Mouse (Mus musculus): ENCODE results near the gene Gnptg. TPM values are rescaled to one million over a fixed set of nuclear protein-coding genes. Genes with fewer than 3 reads are reported as not detected.
"Not testable (repeated sequence)": the region's sequence is repeated elsewhere in the genome, so short reads cannot be mapped to it uniquely, and the experiment has no call there.

Gene Gnptg
- polyA plus RNA-seq, 1 experiment from 2014 or later = 110 TPM

- H3K27ac ChIP-seq (ENCODE audit: low read depth, low read length) = no peak overlapping the region
- H3K27me3 ChIP-seq (ENCODE audit: control insufficient read depth, insufficient read depth, low read length) = no peaks in the 10 kb centered on the region
- 90% methylated on average over 7 of the region's 7 CpGs for WGBS
- peaks cover 6% of the 10 kb centered on the region; the same call in 1 of the 2 replicates for H3K4me1 ChIP-seq (ENCODE audit: control insufficient read depth, insufficient read depth, low read length)
- H3K4me3 ChIP-seq (ENCODE audit: low read depth, low read length) = no peak overlapping the region
- H3K36me3 ChIP-seq (ENCODE audit: control insufficient read depth, insufficient read depth, low read length) = peaks cover 6% of the 10 kb centered on the region; the same call in 1 of the 2 replicates
- no peaks in the 10 kb centered on the region for H3K9me3 ChIP-seq (ENCODE audit: control insufficient read depth, low read length)
- ATAC-seq (ENCODE audit: low read depth) = no peak
- H3K9ac ChIP-seq (replicated peaks; ENCODE audit: low read depth, low read length) = no peak overlapping the region
- H3K4me2 ChIP-seq (ENCODE audit: low read depth, low read length) = no peak overlapping the region
Measured at GRCm38 (mm10) chr17:25224586-25225222, 15.2 kb downstream of the Gnptg start.

- Histone ChIP-seq H3K4me1 (ENCODE audit: control insufficient read depth, insufficient read depth, low read length) (peaks cover 6% of the 10 kb centered on the region; the same call in 1 of the 2 replicates), H3K27ac (ENCODE audit: low read depth, low read length) (no peak overlapping the region), H3K9ac (replicated peaks; ENCODE audit: low read depth, low read length) (no peak overlapping the region), H3K27me3 (ENCODE audit: control insufficient read depth, insufficient read depth, low read length) (no peaks in the 10 kb centered on the region), H3K9me3 (ENCODE audit: control insufficient read depth, low read length) (no peaks in the 10 kb centered on the region), H3K36me3 (ENCODE audit: control insufficient read depth, insufficient read depth, low read length) (peaks cover 18% of the 10 kb centered on the region; the same call in 1 of the 2 replicates), H3K4me2 (ENCODE audit: low read depth, low read length) (peak overlapping the region; percentile 61), H3K4me3 (ENCODE audit: low read depth, low read length) (peak overlapping the region; percentile 9; the same call in 1 of the 2 replicates)
- ATAC-seq (ENCODE audit: low read depth) = no peak
- WGBS = 61% methylated on average over 6 of the region's 6 CpGs
Measured at GRCm38 (mm10) chr17:25222951-25223601, 16.8 kb downstream of the Gnptg start.

GRCm38 (mm10) chr17:25222504-25222940 is 17.4 kb downstream of the Gnptg start:
- H3K4me1 ChIP-seq (ENCODE audit: control insufficient read depth, insufficient read depth, low read length); H3K27ac ChIP-seq (ENCODE audit: low read depth, low read length); H3K27me3 ChIP-seq (ENCODE audit: control insufficient read depth, insufficient read depth, low read length); H3K9me3 ChIP-seq (ENCODE audit: control insufficient read depth, low read length); H3K9ac ChIP-seq (replicated peaks; ENCODE audit: low read depth, low read length): not testable (repeated sequence)
- WGBS = 20% methylated on average over 13 of the region's 28 CpGs
- Histone ChIP-seq H3K4me3 (ENCODE audit: low read depth, low read length) (peak overlapping the region; percentile 32; the same call in 1 of the 2 replicates), H3K36me3 (ENCODE audit: control insufficient read depth, insufficient read depth, low read length) (peaks cover 18% of the 10 kb centered on the region; the same call in 1 of the 2 replicates), H3K4me2 (ENCODE audit: low read depth, low read length) (peak overlapping the region; percentile 61)
- peak; percentile 90 for ATAC-seq (ENCODE audit: low read depth)

- Histone ChIP-seq H3K9me3 (ENCODE audit: control insufficient read depth, low read length) (no peaks in the 10 kb centered on the region), H3K4me1 (ENCODE audit: control insufficient read depth, insufficient read depth, low read length) (peaks cover 6% of the 10 kb centered on the region; the same call in 1 of the 2 replicates), H3K4me3 (ENCODE audit: low read depth, low read length) (peak overlapping the region; percentile 32), H3K27me3 (ENCODE audit: control insufficient read depth, insufficient read depth, low read length) (no peaks in the 10 kb centered on the region), H3K36me3 (ENCODE audit: control insufficient read depth, insufficient read depth, low read length) (peaks cover 18% of the 10 kb centered on the region; the same call in 1 of the 2 replicates), H3K9ac (replicated peaks; ENCODE audit: low read depth, low read length) (peak overlapping the region; percentile 48; the same call in 1 of the 2 replicates), H3K4me2 (ENCODE audit: low read depth, low read length) (peak overlapping the region; percentile 61), H3K27ac (ENCODE audit: low read depth, low read length) (peak overlapping the region; percentile 44; the same call in 1 of the 2 replicates)
- peak; percentile 90 for ATAC-seq (ENCODE audit: low read depth)
- 3% methylated on average over 20 of the region's 30 CpGs for WGBS
Measured at GRCm38 (mm10) chr17:25221821-25222503, 18.0 kb downstream of the Gnptg start.

- Histone ChIP-seq H3K4me3 (ENCODE audit: low read depth, low read length) (no peak overlapping the region), H3K9me3 (ENCODE audit: control insufficient read depth, low read length) (no peaks in the 10 kb centered on the region), H3K36me3 (ENCODE audit: control insufficient read depth, insufficient read depth, low read length) (peaks cover 25% of the 10 kb centered on the region; the same call in 1 of the 2 replicates), H3K27me3 (ENCODE audit: control insufficient read depth, insufficient read depth, low read length) (no peaks in the 10 kb centered on the region), H3K9ac (replicated peaks; ENCODE audit: low read depth, low read length) (no peak overlapping the region), H3K4me2 (ENCODE audit: low read depth, low read length) (no peak overlapping the region), H3K4me1 (ENCODE audit: control insufficient read depth, insufficient read depth, low read length) (peaks cover 6% of the 10 kb centered on the region; the same call in 1 of the 2 replicates), H3K27ac (ENCODE audit: low read depth, low read length) (no peak overlapping the region)
- ATAC-seq (ENCODE audit: low read depth) = no peak
- WGBS = 80% methylated on average over 1 of the region's 1 CpGs
Measured at GRCm38 (mm10) chr17:25220746-25221145, 19.2 kb downstream of the Gnptg start.

- 95% methylated on average over 15 of the region's 15 CpGs for WGBS
- peaks cover 33% of the 10 kb centered on the region; the same call in 1 of the 2 replicates for H3K36me3 ChIP-seq (ENCODE audit: control insufficient read depth, insufficient read depth, low read length)
- no peak for ATAC-seq (ENCODE audit: low read depth)
Measured at GRCm38 (mm10) chr17:25219492-25220295, 20.2 kb downstream of the Gnptg start.

GRCm38 (mm10) chr17:25218967-25219366 is 21.0 kb downstream of the Gnptg start:
- no peak overlapping the region for H3K27ac ChIP-seq (ENCODE audit: low read depth, low read length)
- no peak overlapping the region for H3K9ac ChIP-seq (replicated peaks; ENCODE audit: low read depth, low read length)
- peaks cover 6% of the 10 kb centered on the region; the same call in 1 of the 2 replicates for H3K4me1 ChIP-seq (ENCODE audit: control insufficient read depth, insufficient read depth, low read length)
- no peak for ATAC-seq (ENCODE audit: low read depth)
- H3K4me2 ChIP-seq (ENCODE audit: low read depth, low read length) = no peak overlapping the region
- no peak overlapping the region for H3K4me3 ChIP-seq (ENCODE audit: low read depth, low read length)
- WGBS = 89% methylated on average over 9 of the region's 9 CpGs
- no peaks in the 10 kb centered on the region for H3K27me3 ChIP-seq (ENCODE audit: control insufficient read depth, insufficient read depth, low read length)
- no peaks in the 10 kb centered on the region for H3K9me3 ChIP-seq (ENCODE audit: control insufficient read depth, low read length)
- H3K36me3 ChIP-seq (ENCODE audit: control insufficient read depth, insufficient read depth, low read length) = peaks cover 37% of the 10 kb centered on the region

More at GRCm38 (mm10) chr17:25219492-25220295, 20.2 kb downstream of the Gnptg start:
- H3K9me3 ChIP-seq (ENCODE audit: control insufficient read depth, low read length) = no peaks in the 10 kb centered on the region
- H3K9ac ChIP-seq (replicated peaks; ENCODE audit: low read depth, low read length) = no peak overlapping the region
- H3K4me3 ChIP-seq (ENCODE audit: low read depth, low read length) = no peak overlapping the region
- H3K4me1 ChIP-seq (ENCODE audit: control insufficient read depth, insufficient read depth, low read length) = peaks cover 6% of the 10 kb centered on the region; the same call in 1 of the 2 replicates
- no peak overlapping the region for H3K27ac ChIP-seq (ENCODE audit: low read depth, low read length)
- no peak overlapping the region for H3K4me2 ChIP-seq (ENCODE audit: low read depth, low read length)
- H3K27me3 ChIP-seq (ENCODE audit: control insufficient read depth, insufficient read depth, low read length) = no peaks in the 10 kb centered on the region

- H3K36me3 ChIP-seq (ENCODE audit: control insufficient read depth, insufficient read depth, low read length) = peaks cover 60% of the 10 kb centered on the region
- 91% methylated on average over 3 of the region's 3 CpGs for WGBS
- H3K27me3 ChIP-seq (ENCODE audit: control insufficient read depth, insufficient read depth, low read length) = no peaks in the 10 kb centered on the region
- H3K9ac ChIP-seq (replicated peaks; ENCODE audit: low read depth, low read length) = no peak overlapping the region
- no peak overlapping the region for H3K27ac ChIP-seq (ENCODE audit: low read depth, low read length)
- no peak overlapping the region for H3K4me3 ChIP-seq (ENCODE audit: low read depth, low read length)
- no peaks in the 10 kb centered on the region for H3K4me1 ChIP-seq (ENCODE audit: control insufficient read depth, insufficient read depth, low read length)
- ATAC-seq (ENCODE audit: low read depth) = no peak
- H3K9me3 ChIP-seq (ENCODE audit: control insufficient read depth, low read length) = no peaks in the 10 kb centered on the region
- no peak overlapping the region for H3K4me2 ChIP-seq (ENCODE audit: low read depth, low read length)
Measured at GRCm38 (mm10) chr17:25215431-25215830, 24.5 kb downstream of the Gnptg start.

Data from neural tube, embryonic 14.5 days (tissue).